Mouse (Mus musculus) cortical plate, adult 2 months (tissue): ENCODE data around the gene Rasgef1c. TPM values are rescaled to one million over a fixed set of nuclear protein-coding genes. Genes with fewer than 3 reads are reported as not detected.

Experiments
- H3K27ac ChIP-seq: fragments of 200-500 bp; 2 replicates; pipeline ENCODE4 v1.5.1; 2012; ENCODE audit warnings: low read length, control low read depth, inconsistent platforms; ENCODE audit not compliant: insufficient read depth
- H3K4me1 ChIP-seq: fragments of 200-500 bp; 2 replicates; pipeline ENCODE4 v1.6.1; 2011; ENCODE audit warnings: low read length; ENCODE audit not compliant: control insufficient read depth, insufficient read depth
- H3K4me3 ChIP-seq: fragments of 200-500 bp; 2 replicates; pipeline ENCODE4 v1.5.1; 2011; ENCODE audit warnings: mild to moderate bottlenecking, low read length, control low read depth; ENCODE audit not compliant: insufficient read depth
- CTCF ChIP-seq: fragments of 200-500 bp; IDR thresholded peaks from 2 replicates; pipeline ENCODE4 v1.5.1; 2011; ENCODE audit warnings: mild to moderate bottlenecking, control low read depth, low read length; ENCODE audit not compliant: insufficient read depth; ENCODE audit errors: extremely low read depth
- POLR2A ChIP-seq: fragments of 200-500 bp; IDR thresholded peaks from 2 replicates; pipeline ENCODE4 v1.6.1; 2011; ENCODE audit warnings: mild to moderate bottlenecking, low read length, control low read depth; ENCODE audit not compliant: insufficient read depth; ENCODE audit errors: extremely low read depth
- polyA plus RNA-seq: library from polyadenylated mRNA; depleted of rRNA; stranded (reverse); fragments of >200 nt; gene quantifications from 2 replicates; pipeline ENCODE4 v1.2.3, GENCODE M21; 2012

Gene Rasgef1c
- polyA plus RNA-seq, 1 experiment, result 38.8 TPM

DNA sequence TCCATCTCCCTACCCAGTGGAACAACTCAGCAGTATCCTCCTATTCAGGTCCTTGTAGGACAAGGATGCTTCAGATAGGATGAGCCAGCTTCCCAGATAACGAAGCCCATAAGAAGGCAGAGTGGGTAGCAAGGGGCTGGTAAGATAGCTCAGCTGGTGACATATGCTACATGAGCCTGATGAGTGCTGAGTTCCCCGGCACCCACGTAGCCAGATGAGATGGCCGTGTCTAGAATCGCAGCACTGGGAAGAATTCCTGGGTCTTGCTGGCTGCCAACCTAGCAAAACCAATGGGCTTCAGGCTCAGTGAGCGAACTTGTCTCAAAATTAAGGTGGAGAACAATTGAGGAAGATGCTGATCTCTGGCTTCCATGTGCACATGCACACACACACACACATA lies 36.1 kb downstream of the Rasgef1c start:
- no peak for TF ChIP-seq POLR2A
- Histone ChIP-seq H3K4me1 (peaks cover 30% of the 10 kb centered on the region), H3K4me3 (no peak overlapping the region), H3K27ac (peak overlapping the region; percentile 69; the same call in 1 of the 2 replicates)

DNA sequence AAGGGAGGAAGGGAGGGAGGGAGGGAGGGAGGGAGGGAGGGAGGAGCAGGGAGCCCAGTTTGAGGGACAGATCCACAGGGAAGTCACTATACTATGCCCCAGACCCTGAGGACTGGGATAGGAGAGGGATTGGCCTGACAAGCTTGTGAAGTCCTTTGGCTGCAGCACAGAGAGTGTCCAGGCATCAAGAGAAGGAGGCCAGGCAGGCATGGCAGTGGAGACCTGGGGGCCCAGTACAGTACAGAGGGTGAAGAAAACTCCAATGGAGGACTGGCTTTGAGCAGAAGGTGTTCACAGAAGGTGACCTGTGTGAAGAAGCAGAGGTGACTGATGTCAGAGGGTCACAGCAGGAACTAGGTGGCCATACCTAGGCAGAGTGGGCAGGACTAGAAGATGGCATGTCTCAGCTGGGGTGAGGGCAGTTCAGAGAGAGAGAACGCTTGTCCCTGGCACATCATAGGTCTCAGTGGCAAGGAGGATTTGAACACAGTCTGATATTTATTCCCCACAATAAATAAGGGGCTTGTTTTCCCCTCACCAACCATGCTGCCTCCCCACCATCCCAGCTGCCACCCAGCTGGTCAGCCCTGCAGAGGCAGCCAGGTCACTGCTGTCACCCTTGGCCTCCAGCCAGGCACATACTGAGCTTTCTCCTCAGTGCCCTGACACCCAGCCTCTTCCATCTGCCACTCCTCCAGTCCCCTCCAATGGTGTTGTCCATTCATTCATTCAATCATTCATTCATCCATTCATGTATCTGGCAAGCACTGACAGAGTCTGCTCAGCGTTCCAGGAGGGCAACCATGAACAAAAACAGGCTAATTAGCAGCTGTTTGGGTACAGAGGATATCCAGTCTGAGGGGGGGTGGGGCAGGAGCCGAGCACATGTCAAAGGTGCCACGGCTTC lies 36.9 kb downstream of the Rasgef1c start:
- TF ChIP-seq POLR2A (no peak), CTCF (no peak)
- no peak overlapping the region for H3K27ac ChIP-seq
- no peak overlapping the region for H3K4me3 ChIP-seq
- H3K4me1 ChIP-seq, result peaks cover 32% of the 10 kb centered on the region

DNA sequence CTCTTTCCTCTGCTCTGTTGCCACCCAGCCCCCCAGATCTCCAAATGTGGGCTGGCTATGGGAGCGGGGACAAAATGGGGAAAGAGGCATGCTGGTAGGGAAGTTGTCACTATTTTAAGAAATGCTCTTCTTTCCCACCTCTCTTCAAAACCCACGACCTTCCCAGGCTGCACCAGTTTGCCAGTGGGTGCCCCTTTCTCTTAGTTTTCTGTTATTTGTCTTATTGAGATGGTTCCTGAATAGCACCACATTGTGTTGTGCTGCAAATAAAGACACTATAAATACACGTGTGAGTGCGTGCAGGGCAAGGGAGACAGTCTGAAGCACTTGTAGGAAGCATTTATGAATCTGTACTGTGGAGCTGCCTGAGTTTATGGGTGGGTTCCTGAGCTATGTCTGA lies 41.2 kb downstream of the Rasgef1c start:
- TF ChIP-seq POLR2A (no peak), CTCF (no peak)
- Histone ChIP-seq H3K4me1 (peaks cover 18% of the 10 kb centered on the region), H3K27ac (peak overlapping the region; percentile 63; the same call in 1 of the 2 replicates), H3K4me3 (no peak overlapping the region)

DNA sequence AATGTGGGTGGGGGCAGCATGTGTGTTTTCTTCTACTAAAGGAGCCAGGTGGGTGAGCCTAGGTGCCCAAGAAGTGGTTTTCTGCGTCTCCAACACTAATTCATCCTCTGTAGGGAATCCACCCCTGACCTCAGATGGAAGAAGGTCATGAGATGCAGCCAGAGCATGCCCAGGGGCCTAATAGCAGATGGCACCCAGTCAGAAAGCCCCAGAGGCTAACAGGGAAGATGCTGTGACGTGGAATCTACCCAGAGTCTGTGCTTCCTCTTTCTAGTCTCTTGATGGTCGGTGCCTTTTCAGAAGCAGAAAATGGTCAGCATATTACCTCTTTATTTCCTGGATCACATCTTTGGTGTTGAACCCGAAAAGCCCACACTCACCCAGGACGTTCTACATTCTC lies 42.3 kb downstream of the Rasgef1c start:
- TF ChIP-seq POLR2A (no peak), CTCF (no peak)
- peaks cover 13% of the 10 kb centered on the region; the same call in 1 of the 2 replicates for H3K4me1 ChIP-seq
- no peak overlapping the region for H3K4me3 ChIP-seq
- no peak overlapping the region for H3K27ac ChIP-seq

DNA sequence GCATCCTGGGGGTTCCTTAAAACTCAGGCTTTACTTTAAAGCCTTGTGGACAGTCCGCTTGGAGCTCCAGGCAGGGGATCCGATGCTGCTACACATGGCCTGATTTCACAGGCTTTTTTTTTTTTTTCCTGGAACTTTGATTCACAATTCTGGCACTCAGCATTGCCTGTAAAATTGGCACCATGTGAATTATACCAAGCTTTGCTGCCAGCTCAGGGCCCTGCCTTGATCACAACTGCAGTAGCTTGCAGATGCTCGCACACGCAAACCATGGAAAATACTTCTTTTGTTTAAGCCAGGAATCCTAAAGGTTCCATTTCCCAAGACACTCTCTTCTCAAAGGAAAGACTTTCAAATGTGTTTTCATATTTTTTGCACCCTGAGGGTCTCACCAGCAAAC lies 44.1 kb downstream of the Rasgef1c start:
- H3K4me1 ChIP-seq, result peaks cover 12% of the 10 kb centered on the region; the same call in 1 of the 2 replicates
- no peak for TF ChIP-seq CTCF
- no peak for TF ChIP-seq POLR2A
- no peak overlapping the region for H3K27ac ChIP-seq
- no peak overlapping the region for H3K4me3 ChIP-seq

DNA sequence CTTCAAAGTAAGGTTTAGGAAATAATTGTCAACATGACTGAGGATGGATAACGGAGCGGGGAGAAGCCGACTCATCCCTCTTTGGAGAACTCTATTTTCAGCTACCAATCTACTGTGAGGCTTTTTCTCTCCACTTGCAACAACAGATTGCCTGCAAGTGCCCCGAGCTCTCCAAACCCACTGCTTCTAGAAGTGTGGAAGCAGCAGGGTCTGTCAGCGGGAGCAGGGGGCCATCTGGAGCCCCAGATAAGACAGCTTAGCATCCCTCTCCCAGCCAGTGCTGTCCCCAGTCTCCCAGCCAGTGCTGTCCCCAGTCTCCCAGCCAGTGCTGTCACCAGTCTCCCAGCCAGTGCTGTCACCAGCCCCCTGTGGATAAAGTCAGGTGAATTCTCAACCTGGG lies 48.2 kb downstream of the Rasgef1c start:
- Histone ChIP-seq H3K4me1 (peaks cover 7% of the 10 kb centered on the region), H3K27ac (peak overlapping the region; percentile 20; the same call in 1 of the 2 replicates), H3K4me3 (no peak overlapping the region)
- TF ChIP-seq CTCF (no peak), POLR2A (no peak)

DNA sequence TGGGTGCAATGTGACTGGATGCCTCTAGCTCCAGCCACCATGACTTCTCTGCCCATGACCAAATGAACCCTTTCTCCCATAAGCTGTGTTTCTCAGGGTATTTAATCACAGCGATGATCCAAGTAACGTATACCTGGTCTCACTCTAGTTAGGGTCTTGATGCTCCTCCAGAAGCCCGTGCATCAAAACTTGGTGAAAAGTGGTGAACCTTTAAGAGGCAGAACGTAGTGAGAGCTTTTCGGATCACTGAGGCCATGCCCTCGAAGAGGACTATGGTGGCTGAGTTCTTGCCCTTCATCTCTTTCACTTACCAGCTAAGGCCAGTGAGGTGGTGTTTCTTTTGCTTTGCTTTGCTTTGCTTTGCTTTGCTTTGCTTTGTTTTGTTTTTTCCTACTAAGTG lies 52.0 kb downstream of the Rasgef1c start:
- Histone ChIP-seq H3K27ac (no peak overlapping the region), H3K4me3 (no peak overlapping the region), H3K4me1 (peaks cover 5% of the 10 kb centered on the region)
- TF ChIP-seq POLR2A, result no peak

DNA sequence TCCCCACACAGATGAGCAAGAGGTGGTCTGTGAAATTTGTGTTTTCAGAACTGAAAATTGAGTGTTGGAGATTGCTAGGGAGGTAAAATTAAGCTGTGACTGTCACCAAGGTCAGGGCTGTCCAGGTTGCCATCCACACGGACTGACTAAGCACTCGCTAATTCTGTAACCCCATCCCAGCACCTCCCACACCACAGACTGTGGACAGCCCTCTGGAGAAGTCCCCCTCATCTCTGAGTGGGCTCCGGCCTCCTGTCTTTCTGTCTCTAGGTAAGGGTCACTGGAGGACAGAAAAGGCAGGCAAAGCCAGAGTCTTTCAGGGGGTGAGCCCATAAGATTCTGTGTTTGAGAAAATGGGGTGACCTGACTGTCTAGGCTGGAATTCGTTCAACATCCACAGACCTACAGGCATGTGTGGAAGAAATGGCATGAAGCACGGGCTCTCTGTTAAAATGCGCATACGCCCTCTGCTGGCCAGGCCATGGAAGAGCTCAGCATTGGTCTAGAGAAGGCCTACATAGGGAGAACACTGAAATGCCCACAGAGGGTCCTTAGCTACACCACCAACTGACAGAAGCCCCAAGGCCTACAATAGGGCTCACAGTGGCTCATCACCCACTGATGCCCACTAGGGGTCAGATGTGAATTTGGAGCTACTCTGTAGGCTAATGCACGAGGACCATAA lies 54.1 kb downstream of the Rasgef1c start:
- no peak overlapping the region for H3K27ac ChIP-seq
- H3K4me1 ChIP-seq, result peaks cover 5% of the 10 kb centered on the region
- no peak overlapping the region for H3K4me3 ChIP-seq
- TF ChIP-seq POLR2A (no peak), CTCF (peak; percentile 94)

DNA sequence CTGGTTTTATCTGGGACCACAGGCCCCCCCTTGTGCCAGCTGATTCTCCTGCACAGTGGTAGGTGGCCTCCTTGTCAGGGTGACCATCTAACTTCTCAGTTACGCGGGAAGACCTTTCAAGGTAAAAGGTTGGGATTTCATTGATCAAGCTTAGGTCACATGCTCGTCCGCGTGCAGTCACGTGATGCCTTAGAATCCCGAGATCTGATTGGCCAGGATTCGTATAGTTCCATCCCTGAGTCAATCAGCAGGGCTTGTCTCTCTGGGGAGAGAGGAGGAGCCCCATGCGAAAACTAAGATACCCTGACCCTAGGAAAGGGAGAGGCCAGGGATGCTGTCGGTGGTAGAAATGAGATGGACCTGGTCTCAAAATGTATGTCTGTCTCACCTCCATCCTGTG lies 56.4 kb downstream of the Rasgef1c start:
- no peak overlapping the region for H3K4me3 ChIP-seq
- TF ChIP-seq CTCF, result no peak
- TF ChIP-seq POLR2A, result no peak
- H3K4me1 ChIP-seq, result no peaks in the 10 kb centered on the region
- H3K27ac ChIP-seq, result no peak overlapping the region

DNA sequence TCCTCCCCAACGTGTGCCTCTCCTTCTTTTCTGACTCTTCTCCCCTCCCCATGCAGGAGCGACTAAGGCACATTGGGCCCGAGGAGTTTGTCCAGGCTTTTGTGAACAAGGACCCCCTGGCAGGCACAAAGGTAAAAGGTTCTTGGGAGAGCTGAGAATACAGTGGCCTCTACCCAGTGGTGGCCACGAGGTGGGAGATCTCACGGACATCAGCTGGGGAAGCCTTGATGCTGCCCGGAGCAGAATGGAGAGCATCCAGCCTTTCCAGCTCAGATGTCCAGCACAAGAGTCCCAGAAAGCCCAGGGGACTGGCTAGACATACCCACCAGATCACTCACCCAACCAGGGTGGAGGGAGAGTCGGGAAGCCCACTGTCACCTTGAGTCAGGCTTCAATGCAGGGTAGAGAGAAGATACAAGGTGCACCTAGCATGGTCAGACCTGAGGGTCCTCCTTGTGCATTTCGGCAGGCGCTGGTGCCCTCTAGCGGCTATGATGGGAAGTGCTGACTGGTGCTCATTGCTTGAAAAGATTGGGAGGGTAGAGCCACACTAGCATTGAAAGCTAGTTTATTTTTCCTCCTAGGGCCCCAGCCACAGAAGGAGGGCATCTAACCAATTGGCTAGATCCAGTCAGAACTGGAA lies 59.6 kb downstream of the Rasgef1c start:
- Histone ChIP-seq H3K27ac (no peak overlapping the region), H3K4me3 (no peak overlapping the region), H3K4me1 (no peaks in the 10 kb centered on the region)
- TF ChIP-seq POLR2A (no peak), CTCF (peak; percentile 96)

DNA sequence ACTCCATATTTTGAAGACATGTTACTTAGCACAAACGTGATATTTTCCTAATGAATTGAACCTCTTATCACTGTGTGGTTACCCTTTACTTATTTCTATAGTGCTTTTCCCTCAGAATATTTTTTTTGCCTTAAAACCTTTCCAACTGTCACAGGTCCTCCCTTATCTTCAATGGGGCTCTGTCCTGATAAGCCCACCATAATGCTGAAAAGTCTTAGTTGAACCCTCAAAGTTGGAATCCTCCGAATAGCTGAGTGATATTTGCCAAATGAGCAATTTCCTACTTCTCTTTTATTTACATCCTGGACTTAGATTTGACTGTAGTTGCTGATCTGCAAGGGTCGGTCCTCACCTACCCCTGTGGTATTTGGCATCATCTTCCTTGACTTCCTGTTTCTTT lies 63.7 kb downstream of the Rasgef1c start:
- H3K27ac ChIP-seq, result no peak overlapping the region
- H3K4me1 ChIP-seq, result no peaks in the 10 kb centered on the region
- TF ChIP-seq POLR2A (no peak), CTCF (no peak)
- no peak overlapping the region for H3K4me3 ChIP-seq
